Mouse (Mus musculus) liver, adult 2 months (tissue): Measurements from ENCODE around the gene Eef2.

Source experiments
- CTCF ChIP-seq: fragments of 200-500 bp; IDR thresholded peaks from 2 replicates; pipeline ENCODE4 v1.5.1; 2011; ENCODE audit warnings: low read depth, low read length, control low read depth
- POLR2A ChIP-seq: fragments of 200-500 bp; IDR thresholded peaks from 2 replicates; pipeline ENCODE4 v1.6.1; 2011; ENCODE audit warnings: low read length, control low read depth; ENCODE audit not compliant: insufficient read depth; ENCODE audit errors: extremely low read depth

- TF ChIP-seq CTCF (no peak), POLR2A (no peak)
These were observed 45.1 kb downstream of the Eef2 start for GRCm38 (mm10) chr10:81221402-81222015.
